Mouse (Mus musculus) adrenal gland, postnatal 14 days (tissue): ENCODE results near the gene Kcnn4. TPM values are rescaled to one million over a fixed set of nuclear protein-coding genes. Genes with fewer than 3 reads are reported as not detected.

Experiments
- DNase-seq: peaks from one replicate; pipeline ENCODE4 v3.0.0; 2021; ENCODE audit warnings: mixed read lengths
- total RNA-seq: library from RNA; stranded (reverse); gene quantifications from 2 replicates; pipeline ENCODE4 v1.2.3, GENCODE M21; 2021

The Kcnn4 gene
- total RNA-seq, 1 experiment from 2014 or later: 4.9 TPM

DNA sequence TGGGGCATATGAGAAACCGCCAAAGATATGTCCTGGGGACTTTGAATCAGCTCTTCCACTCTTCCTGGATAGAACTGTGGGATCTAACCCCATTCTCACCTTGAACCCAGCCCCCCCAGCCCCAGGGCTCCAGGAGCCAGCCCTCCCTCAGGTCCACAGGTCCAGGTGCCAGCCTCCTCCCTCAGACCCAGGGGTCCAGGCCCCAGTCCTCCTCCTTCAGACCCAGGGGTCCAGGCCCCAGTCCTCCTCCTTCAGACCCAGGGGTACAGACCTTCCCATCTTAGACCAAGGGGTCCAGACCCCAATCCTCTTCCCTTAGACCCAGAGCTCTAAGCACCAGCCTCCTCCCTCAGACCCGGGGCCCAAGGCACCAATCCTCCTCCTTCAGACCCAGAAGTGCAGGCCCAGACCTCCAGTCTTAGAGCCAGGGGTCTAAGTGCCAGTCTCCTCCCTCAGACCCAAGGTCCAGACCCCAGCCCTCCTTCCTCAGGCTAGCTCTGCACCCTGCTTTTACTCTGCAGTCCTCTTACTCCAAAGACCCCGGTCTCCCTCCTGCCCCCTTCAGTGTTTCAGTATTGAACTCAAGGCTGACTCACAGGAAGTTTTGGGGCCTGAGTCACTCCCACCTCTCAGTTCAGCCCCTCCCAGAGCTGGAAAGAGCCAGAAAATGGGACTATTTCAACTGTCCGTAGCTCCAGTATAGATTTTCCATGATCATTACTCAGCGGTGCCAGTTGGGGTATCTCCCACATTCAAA lies 4.6 kb upstream of the Kcnn4 start:
- no peak for DNase-seq

DNA sequence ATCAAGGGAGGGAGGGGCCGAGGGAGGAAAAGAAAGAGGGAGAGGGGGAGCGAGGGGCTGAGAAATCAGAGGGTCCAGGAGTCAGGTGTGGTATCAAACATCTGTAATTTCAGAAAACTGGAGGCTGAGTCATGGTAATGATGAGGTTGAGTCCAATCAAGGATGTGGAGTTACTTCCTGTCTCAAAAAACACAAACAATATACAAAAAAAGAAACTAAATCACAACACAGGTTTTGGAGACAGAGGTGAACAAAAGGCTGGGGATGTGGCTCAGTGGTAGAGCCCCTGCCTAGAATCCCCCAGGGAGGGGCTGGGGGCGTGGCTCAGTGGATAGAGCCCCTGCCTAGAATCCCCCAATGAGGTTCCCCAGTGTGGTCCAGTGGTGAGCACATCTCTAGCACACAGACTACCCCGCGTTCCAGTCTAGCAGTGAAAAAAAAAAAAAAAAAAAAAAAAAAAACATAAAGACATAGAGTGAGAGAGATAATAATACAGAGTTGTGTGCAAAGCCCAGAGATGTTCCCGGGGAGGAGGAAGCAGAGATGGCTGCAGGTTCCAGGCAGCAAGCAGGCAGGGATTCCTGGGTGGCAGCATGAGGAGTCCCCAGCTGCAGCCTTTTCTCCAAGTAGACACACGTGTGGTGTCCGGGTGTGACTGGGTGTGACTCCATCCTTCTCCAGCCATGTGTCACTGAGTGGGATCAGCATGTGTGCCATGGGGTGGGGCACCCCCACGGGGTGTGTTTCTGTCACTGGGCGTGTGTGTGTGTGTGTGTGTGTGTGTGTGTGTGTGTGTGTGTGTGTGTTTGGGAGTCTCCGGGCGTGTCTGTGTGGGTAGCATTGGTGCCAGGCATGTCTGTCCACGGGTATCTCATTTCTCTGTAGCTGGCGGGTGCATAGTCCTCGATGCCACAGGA lies 3.1 kb upstream of the Kcnn4 start:
- DNase-seq: no peak

DNA sequence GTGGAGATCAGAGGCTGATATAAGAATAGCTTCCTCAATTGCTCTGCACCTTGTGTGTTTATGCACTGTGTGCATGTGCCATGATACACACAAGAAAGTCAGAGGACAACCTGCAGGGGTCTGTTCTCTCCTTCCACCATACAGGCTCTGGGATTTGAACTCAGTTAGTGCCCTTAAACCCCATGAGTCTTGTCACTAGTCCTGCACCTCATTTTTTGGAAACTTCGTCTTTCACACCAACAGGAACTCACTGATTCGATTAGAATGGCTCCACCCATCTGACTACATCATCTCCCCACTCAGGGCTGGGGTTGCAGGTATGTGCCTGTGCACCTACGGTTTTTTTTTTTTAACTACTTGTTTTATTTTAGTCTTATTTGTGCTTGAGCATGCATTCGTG lies 1.8 kb upstream of the Kcnn4 start:
- DNase-seq: no peak

- DNase-seq: peak; percentile 0
Observed at GRCm38 (mm10) chr7:24368946-24369345, 1.1 kb upstream of the Kcnn4 start.

DNA sequence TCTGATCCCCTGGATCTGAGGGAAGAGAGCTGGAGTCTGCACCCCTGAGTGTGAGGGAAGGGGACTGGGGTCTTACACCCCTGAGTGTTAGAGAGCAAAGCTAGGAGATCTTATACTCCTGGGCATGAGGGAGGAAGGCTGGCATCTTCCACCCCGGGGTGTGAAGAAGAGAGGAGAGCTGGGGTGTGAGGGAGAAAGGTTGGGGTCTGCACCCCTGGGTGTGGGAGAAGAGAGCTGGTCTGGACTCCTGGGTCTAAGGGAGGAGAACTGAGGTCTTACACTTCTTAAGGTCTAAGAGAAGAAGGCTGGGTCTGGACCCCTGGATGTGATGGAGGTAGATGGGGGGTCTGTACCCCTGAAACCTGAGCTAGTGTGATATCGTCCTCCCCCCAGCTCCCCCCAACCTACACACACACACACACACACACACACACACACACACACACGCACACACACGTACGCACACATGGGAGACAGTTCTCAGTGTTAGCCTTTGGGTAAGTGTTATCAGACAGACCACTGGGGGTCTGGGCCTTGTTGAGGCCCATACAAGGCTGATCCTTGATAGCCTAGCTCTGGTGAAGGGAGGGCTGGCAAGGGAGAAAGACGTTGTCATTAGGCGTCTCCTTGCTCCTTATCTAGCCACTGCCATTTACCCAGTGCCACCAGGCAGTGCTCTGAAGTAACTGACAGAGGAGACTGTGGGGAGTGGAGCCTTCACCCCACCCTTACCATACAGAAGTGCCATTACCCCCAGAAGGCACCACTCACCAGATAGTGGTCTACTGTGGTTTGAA lies 1.1 kb downstream of the Kcnn4 start:
- peak; percentile 2 for DNase-seq

- DNase-seq: no peak
Observed at GRCm38 (mm10) chr7:24371809-24372145, 1.7 kb downstream of the Kcnn4 start.

- peak; percentile 27 for DNase-seq
Observed at GRCm38 (mm10) chr7:24372300-24372699, 2.2 kb downstream of the Kcnn4 start.

DNA sequence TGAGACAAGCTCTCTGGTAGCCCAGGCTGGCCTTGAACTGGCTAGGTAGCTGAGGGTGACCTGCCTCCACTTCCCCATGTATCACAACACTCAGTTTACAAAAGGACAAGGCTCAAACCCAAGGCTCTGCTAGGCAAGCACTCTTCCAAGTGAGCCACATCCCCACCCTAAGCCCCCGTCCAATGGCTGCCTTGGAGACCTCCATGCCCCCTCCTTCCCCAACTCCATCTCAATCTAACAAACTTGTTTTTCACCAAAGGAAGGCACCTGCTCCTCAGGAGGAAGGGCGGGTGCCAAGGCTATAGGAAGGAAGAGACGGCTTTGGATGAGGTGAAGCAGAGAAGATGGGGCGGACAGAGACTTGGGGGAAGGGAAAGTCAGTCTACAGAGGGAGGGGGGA lies 2.7 kb downstream of the Kcnn4 start:
- no peak for DNase-seq

- DNase-seq: peak; percentile 43
Observed at GRCm38 (mm10) chr7:24373538-24374379, 3.7 kb downstream of the Kcnn4 start.

DNA sequence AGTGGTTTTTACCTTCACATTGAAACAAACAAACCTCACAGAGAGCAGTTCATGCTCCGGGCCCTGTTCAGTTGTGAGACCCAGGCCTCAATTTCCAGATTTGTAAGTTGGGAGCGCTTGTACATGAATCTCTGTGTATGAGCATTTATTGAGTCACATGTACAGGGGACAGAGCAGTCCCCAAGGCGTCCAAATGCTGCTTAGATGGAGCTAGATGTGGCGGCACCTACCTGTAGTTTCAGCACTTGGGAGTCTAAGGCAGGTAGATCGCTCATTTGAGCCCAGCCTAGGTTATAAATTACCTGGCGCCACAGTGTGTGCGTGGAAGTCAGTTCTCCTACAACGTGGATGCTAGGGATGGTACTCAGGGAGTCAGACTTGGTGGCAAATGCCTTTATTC lies 6.4 kb downstream of the Kcnn4 start:
- DNase-seq: no peak

DNA sequence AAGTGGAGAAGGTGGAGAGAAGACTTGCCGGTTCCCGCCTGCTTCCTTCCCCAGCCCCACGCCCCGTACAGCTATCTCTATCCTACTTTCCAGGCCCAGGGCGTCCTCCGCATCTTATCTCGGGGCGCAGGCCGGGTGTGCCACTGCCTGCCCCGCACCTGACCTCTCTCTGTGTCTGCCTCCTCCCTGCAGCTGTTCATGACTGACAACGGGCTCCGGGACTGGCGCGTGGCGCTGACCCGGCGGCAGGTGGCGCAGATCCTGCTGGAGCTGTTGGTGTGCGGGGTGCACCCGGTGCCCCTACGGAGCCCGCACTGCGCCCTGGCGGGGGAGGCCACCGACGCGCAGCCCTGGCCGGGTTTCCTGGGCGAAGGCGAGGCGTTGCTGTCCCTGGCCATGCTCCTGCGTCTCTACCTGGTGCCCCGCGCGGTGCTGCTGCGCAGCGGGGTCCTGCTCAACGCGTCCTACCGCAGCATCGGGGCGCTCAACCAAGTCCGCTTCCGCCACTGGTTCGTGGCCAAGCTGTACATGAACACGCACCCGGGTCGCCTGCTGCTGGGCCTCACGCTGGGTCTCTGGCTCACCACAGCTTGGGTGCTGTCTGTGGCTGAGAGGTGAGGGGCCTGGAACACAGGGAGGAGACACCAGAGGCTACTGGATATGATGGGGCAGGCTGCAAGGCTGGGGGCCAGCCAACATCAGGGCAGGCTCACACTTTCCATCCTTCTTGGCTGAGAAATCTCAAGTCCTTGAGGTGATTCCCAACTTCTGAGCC lies 7.2 kb downstream of the Kcnn4 start:
- peak; percentile 74 for DNase-seq

GRCm38 (mm10) chr7:24378049-24378701 lies 8.1 kb downstream of the Kcnn4 start:
- DNase-seq: no peak

DNA sequence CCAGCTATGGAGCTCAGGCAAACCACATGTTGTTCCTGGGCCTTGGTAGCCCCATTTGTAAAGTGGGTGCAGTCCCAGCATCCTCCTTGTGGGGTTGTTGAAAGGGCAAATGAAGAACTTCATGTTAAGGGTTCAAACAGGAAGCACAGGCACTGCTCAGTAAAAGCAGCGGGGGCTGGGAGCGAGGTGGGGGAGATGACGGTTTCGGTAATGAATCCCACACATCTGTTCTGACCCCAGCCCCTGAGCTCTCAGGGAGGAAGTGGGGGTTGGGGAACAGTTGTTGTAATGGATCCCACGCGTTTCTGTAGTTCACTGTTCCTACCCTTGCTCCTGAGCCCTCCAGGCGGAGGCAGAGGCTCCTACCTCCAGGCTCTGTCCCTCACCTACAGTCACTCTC lies 9.9 kb downstream of the Kcnn4 start:
- DNase-seq: no peak

DNA sequence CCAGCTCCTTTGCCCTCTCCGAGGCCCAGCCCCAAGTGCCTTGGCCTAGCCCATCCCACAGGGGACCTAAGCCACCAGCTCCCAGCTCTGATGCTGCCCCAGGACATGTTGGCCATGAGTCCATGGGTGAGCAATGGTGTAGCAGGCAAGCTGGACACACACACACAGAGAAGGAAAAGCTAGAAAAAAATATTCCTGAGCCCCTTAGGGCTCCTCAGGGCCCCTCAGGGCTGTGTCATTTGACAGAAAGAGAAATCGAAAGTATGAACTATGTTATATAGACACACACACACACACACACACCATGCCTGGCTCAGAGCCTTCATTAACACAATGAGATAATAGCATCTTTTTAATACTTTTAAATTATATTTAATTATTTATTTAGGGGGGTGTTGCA lies 10.3 kb downstream of the Kcnn4 start:
- DNase-seq: no peak

- no peak for DNase-seq
Observed at GRCm38 (mm10) chr7:24382730-24383372, 12.8 kb downstream of the Kcnn4 start.

DNA sequence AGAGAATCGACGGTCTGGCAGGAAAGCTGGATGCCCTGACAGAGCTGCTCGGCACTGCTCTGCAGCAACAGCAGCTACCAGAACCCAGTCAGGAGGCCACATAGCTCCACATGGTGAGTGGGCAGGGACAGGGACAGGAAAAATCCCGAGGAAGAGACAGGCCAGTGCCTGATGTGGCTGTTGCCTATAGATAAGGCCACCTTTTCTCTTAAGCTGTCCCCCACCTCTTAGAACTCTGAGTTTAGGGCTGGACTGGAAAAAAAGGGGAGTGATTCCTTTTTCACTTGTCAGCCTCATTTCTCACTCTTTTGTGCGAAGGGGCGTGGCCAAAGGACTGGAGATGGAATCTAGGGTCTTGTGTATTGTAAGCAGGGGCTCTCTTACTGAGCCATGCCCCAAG lies 14.0 kb downstream of the Kcnn4 start:
- DNase-seq: no peak

GRCm38 (mm10) chr7:24384827-24385226 lies 14.8 kb downstream of the Kcnn4 start:
- peak; percentile 85 for DNase-seq

GRCm38 (mm10) chr7:24387059-24387556 lies 17.0 kb downstream of the Kcnn4 start:
- peak; percentile 94 for DNase-seq

GRCm38 (mm10) chr7:24389516-24390187 lies 19.6 kb downstream of the Kcnn4 start:
- DNase-seq: peak; percentile 47
